Mouse (Mus musculus): Measurements from ENCODE around the gene Harbi1. TPM values are rescaled to one million over a fixed set of nuclear protein-coding genes. Genes with fewer than 3 reads are reported as not detected.

Harbi1 gene
- polyA plus RNA-seq, 1 experiment from 2014 or later: 12.5 TPM

GRCm38 (mm10) chr2:91674895-91675294, 35.8 kb upstream of the Harbi1 start:
- Histone ChIP-seq H3K36me3 (ENCODE audit: control insufficient read depth, insufficient read depth, low read length) (peaks cover 11% of the 10 kb centered on the region), H3K27me3 (ENCODE audit: control insufficient read depth, insufficient read depth, low read length) (no peaks in the 10 kb centered on the region), H3K4me3 (ENCODE audit: low read depth, low read length) (no peak overlapping the region), H3K27ac (ENCODE audit: low read depth, low read length) (no peak overlapping the region), H3K4me1 (ENCODE audit: control insufficient read depth, insufficient read depth, low read length) (no peaks in the 10 kb centered on the region), H3K9me3 (replicated peaks; ENCODE audit: control insufficient read depth, low read length) (no peaks in the 10 kb centered on the region), H3K4me2 (no peak overlapping the region), H3K9ac (ENCODE audit: low read depth, low read length) (no peak overlapping the region)
- ATAC-seq (replicated peaks; ENCODE audit: insufficient number of reproducible peaks, low FRiP score, low TSS enrichment): no peak
- 92% methylated on average over 5 of the region's 5 CpGs for WGBS (ENCODE audit: insufficient replicate concordance)

- Histone ChIP-seq H3K36me3 (ENCODE audit: control insufficient read depth, insufficient read depth, low read length) (peaks cover 11% of the 10 kb centered on the region), H3K4me3 (ENCODE audit: low read depth, low read length) (no peak overlapping the region), H3K9ac (ENCODE audit: low read depth, low read length) (no peak overlapping the region), H3K4me2 (no peak overlapping the region), H3K9me3 (replicated peaks; ENCODE audit: control insufficient read depth, low read length) (no peaks in the 10 kb centered on the region), H3K4me1 (ENCODE audit: control insufficient read depth, insufficient read depth, low read length) (no peaks in the 10 kb centered on the region), H3K27ac (ENCODE audit: low read depth, low read length) (no peak overlapping the region), H3K27me3 (ENCODE audit: control insufficient read depth, insufficient read depth, low read length) (no peaks in the 10 kb centered on the region)
- WGBS (ENCODE audit: insufficient replicate concordance): 73% methylated on average over 2 of the region's 2 CpGs
- ATAC-seq (replicated peaks; ENCODE audit: insufficient number of reproducible peaks, low FRiP score, low TSS enrichment): no peak
Observed at GRCm38 (mm10) chr2:91676420-91676819, 34.2 kb upstream of the Harbi1 start.

GRCm38 (mm10) chr2:91676961-91677360, 33.7 kb upstream of the Harbi1 start:
- H3K4me1 ChIP-seq (ENCODE audit: control insufficient read depth, insufficient read depth, low read length): no peaks in the 10 kb centered on the region
- H3K4me2 ChIP-seq: no peak overlapping the region
- no peak overlapping the region for H3K4me3 ChIP-seq (ENCODE audit: low read depth, low read length)
- no peaks in the 10 kb centered on the region for H3K27me3 ChIP-seq (ENCODE audit: control insufficient read depth, insufficient read depth, low read length)
- no peak for ATAC-seq (replicated peaks; ENCODE audit: insufficient number of reproducible peaks, low FRiP score, low TSS enrichment)
- H3K9me3 ChIP-seq (replicated peaks; ENCODE audit: control insufficient read depth, low read length): no peaks in the 10 kb centered on the region
- H3K9ac ChIP-seq (ENCODE audit: low read depth, low read length): no peak overlapping the region
- no peak overlapping the region for H3K27ac ChIP-seq (ENCODE audit: low read depth, low read length)
- peaks cover 14% of the 10 kb centered on the region for H3K36me3 ChIP-seq (ENCODE audit: control insufficient read depth, insufficient read depth, low read length)

- Histone ChIP-seq H3K4me2 (no peak overlapping the region), H3K4me3 (ENCODE audit: low read depth, low read length) (no peak overlapping the region), H3K27me3 (ENCODE audit: control insufficient read depth, insufficient read depth, low read length) (no peaks in the 10 kb centered on the region), H3K4me1 (ENCODE audit: control insufficient read depth, insufficient read depth, low read length) (no peaks in the 10 kb centered on the region), H3K9me3 (replicated peaks; ENCODE audit: control insufficient read depth, low read length) (no peaks in the 10 kb centered on the region), H3K9ac (ENCODE audit: low read depth, low read length) (no peak overlapping the region), H3K36me3 (ENCODE audit: control insufficient read depth, insufficient read depth, low read length) (peaks cover 8% of the 10 kb centered on the region), H3K27ac (ENCODE audit: low read depth, low read length) (no peak overlapping the region)
- WGBS (ENCODE audit: insufficient replicate concordance): 39% methylated on average over 4 of the region's 4 CpGs
- ATAC-seq (replicated peaks; ENCODE audit: insufficient number of reproducible peaks, low FRiP score, low TSS enrichment): no peak
Observed at GRCm38 (mm10) chr2:91682850-91683249, 27.8 kb upstream of the Harbi1 start.

GRCm38 (mm10) chr2:91683919-91684318, 26.7 kb upstream of the Harbi1 start:
- Histone ChIP-seq H3K9ac (ENCODE audit: low read depth, low read length) (no peak overlapping the region), H3K4me3 (ENCODE audit: low read depth, low read length) (no peak overlapping the region), H3K4me1 (ENCODE audit: control insufficient read depth, insufficient read depth, low read length) (no peaks in the 10 kb centered on the region), H3K27me3 (ENCODE audit: control insufficient read depth, insufficient read depth, low read length) (no peaks in the 10 kb centered on the region), H3K9me3 (replicated peaks; ENCODE audit: control insufficient read depth, low read length) (no peaks in the 10 kb centered on the region), H3K27ac (ENCODE audit: low read depth, low read length) (no peak overlapping the region), H3K4me2 (no peak overlapping the region), H3K36me3 (ENCODE audit: control insufficient read depth, insufficient read depth, low read length) (peaks cover 7% of the 10 kb centered on the region)
- WGBS (ENCODE audit: insufficient replicate concordance): 81% methylated on average over 8 of the region's 8 CpGs
- ATAC-seq (replicated peaks; ENCODE audit: insufficient number of reproducible peaks, low FRiP score, low TSS enrichment): no peak

- no peak for ATAC-seq (replicated peaks; ENCODE audit: insufficient number of reproducible peaks, low FRiP score, low TSS enrichment)
- 65% methylated on average over 7 of the region's 7 CpGs for WGBS (ENCODE audit: insufficient replicate concordance)
- Histone ChIP-seq H3K27me3 (ENCODE audit: control insufficient read depth, insufficient read depth, low read length) (no peaks in the 10 kb centered on the region), H3K4me1 (ENCODE audit: control insufficient read depth, insufficient read depth, low read length) (no peaks in the 10 kb centered on the region), H3K9me3 (replicated peaks; ENCODE audit: control insufficient read depth, low read length) (no peaks in the 10 kb centered on the region), H3K9ac (ENCODE audit: low read depth, low read length) (no peak overlapping the region), H3K4me3 (ENCODE audit: low read depth, low read length) (no peak overlapping the region), H3K36me3 (ENCODE audit: control insufficient read depth, insufficient read depth, low read length) (peaks cover 3% of the 10 kb centered on the region), H3K27ac (ENCODE audit: low read depth, low read length) (no peak overlapping the region), H3K4me2 (no peak overlapping the region)
Observed at GRCm38 (mm10) chr2:91689452-91689851, 21.2 kb upstream of the Harbi1 start.

GRCm38 (mm10) chr2:91695436-91696224, 15.0 kb upstream of the Harbi1 start:
- Histone ChIP-seq H3K4me3 (ENCODE audit: low read depth, low read length) (no peak overlapping the region), H3K4me2 (no peak overlapping the region), H3K27me3 (ENCODE audit: control insufficient read depth, insufficient read depth, low read length) (no peaks in the 10 kb centered on the region), H3K9me3 (replicated peaks; ENCODE audit: control insufficient read depth, low read length) (no peaks in the 10 kb centered on the region), H3K27ac (ENCODE audit: low read depth, low read length) (no peak overlapping the region), H3K36me3 (ENCODE audit: control insufficient read depth, insufficient read depth, low read length) (no peaks in the 10 kb centered on the region), H3K9ac (ENCODE audit: low read depth, low read length) (no peak overlapping the region), H3K4me1 (ENCODE audit: control insufficient read depth, insufficient read depth, low read length) (no peaks in the 10 kb centered on the region; the same call in 1 of the 2 replicates)
- 74% methylated on average over 10 of the region's 10 CpGs for WGBS (ENCODE audit: insufficient replicate concordance)
- no peak for ATAC-seq (replicated peaks; ENCODE audit: insufficient number of reproducible peaks, low FRiP score, low TSS enrichment)

- Histone ChIP-seq H3K27me3 (ENCODE audit: control insufficient read depth, insufficient read depth, low read length) (no peaks in the 10 kb centered on the region), H3K4me2 (no peak overlapping the region), H3K27ac (ENCODE audit: low read depth, low read length) (no peak overlapping the region), H3K36me3 (ENCODE audit: control insufficient read depth, insufficient read depth, low read length) (no peaks in the 10 kb centered on the region), H3K4me1 (ENCODE audit: control insufficient read depth, insufficient read depth, low read length) (no peaks in the 10 kb centered on the region; the same call in 1 of the 2 replicates), H3K4me3 (ENCODE audit: low read depth, low read length) (no peak overlapping the region), H3K9me3 (replicated peaks; ENCODE audit: control insufficient read depth, low read length) (no peaks in the 10 kb centered on the region), H3K9ac (ENCODE audit: low read depth, low read length) (no peak overlapping the region)
- no peak for ATAC-seq (replicated peaks; ENCODE audit: insufficient number of reproducible peaks, low FRiP score, low TSS enrichment)
- WGBS (ENCODE audit: insufficient replicate concordance): 53% methylated on average over 1 of the region's 1 CpGs
Observed at GRCm38 (mm10) chr2:91696225-91696590, 14.4 kb upstream of the Harbi1 start.

- ATAC-seq (replicated peaks; ENCODE audit: insufficient number of reproducible peaks, low FRiP score, low TSS enrichment): no peak
- no peak overlapping the region for H3K9ac ChIP-seq (ENCODE audit: low read depth, low read length)
- no peaks in the 10 kb centered on the region; the same call in 1 of the 2 replicates for H3K4me1 ChIP-seq (ENCODE audit: control insufficient read depth, insufficient read depth, low read length)
- WGBS (ENCODE audit: insufficient replicate concordance): 64% methylated on average over 1 of the region's 1 CpGs
- H3K9me3 ChIP-seq (replicated peaks; ENCODE audit: control insufficient read depth, low read length): no peaks in the 10 kb centered on the region
- no peak overlapping the region for H3K4me2 ChIP-seq
- H3K4me3 ChIP-seq (ENCODE audit: low read depth, low read length): no peak overlapping the region
- H3K36me3 ChIP-seq (ENCODE audit: control insufficient read depth, insufficient read depth, low read length): no peaks in the 10 kb centered on the region
- no peaks in the 10 kb centered on the region for H3K27me3 ChIP-seq (ENCODE audit: control insufficient read depth, insufficient read depth, low read length)
- H3K27ac ChIP-seq (ENCODE audit: low read depth, low read length): no peak overlapping the region
Observed at GRCm38 (mm10) chr2:91699225-91699624, 11.4 kb upstream of the Harbi1 start.
